ENCODE assay signal across 27 mouse cellular contexts in genomic region chr13:96677071-96677470, GRCm38 (mm10). TPM values are rescaled to one million over a fixed set of nuclear protein-coding genes. Genes with fewer than 3 reads are reported as not detected.
DNase-seq lines count a peak whose midpoint lies in the region; ATAC-seq lines count a peak whose summit lies in the region.
"Had no signal": no experiment of that assay in that cellular context is flagged by ENCODE, and none has a peak within 500 bp of the region (broad histone marks: within the 10 kb centered on the region; RNA-seq: fewer than 3 reads in every experiment).

No protein-coding gene starts in this region.

- DNase-seq in 416B (ENCODE audit: low read depth), result peak; percentile 77
- DNase-seq in CD4-positive, CD25-positive, alpha-beta regulatory T cell, adult 2 months (ENCODE audit: low read depth, low spot score), result peak; percentile 41
- no peak for DNase-seq in kidney, adult 9 months
- DNase-seq in layer of hippocampus, postnatal 36 days, result no peak
- DNase-seq: adrenal gland, postnatal 10 days; cerebellum, adult 11-12 months; cerebellum, adult 9-11 months; gastrocnemius, adult 2 months; kidney, adult 8-10 months; kidney, postnatal 10 days; lung, embryonic 14.5 days; lung, postnatal 14 days; midbrain, embryonic 14.5 days; right cerebral cortex, postnatal 4 days; thymus, postnatal 4 days had no signal

- H3K27ac ChIP-seq in forebrain, embryonic 13.5 days, result no peak overlapping the region
- H3K27ac ChIP-seq: embryonic facial prominence, embryonic 13.5 days; forebrain, embryonic 10.5 days; gastrocnemius, adult 2 months; heart, embryonic 15.5 days; limb, embryonic 10.5 days; limb, embryonic 15.5 days; liver, embryonic 15.5 days had no signal

- WGBS in forebrain, embryonic 13.5 days, result 91% methylated on average over 1 of the region's 1 CpGs

- H3K4me2 ChIP-seq in forebrain, embryonic 13.5 days, result no peak overlapping the region
- H3K4me2 ChIP-seq: embryonic facial prominence, embryonic 13.5 days; heart, embryonic 15.5 days; limb, embryonic 15.5 days; liver, embryonic 15.5 days; lung, embryonic 14.5 days had no signal

- ATAC-seq in granulocyte monocyte progenitor cell, adult 5-6 weeks (replicated peaks; ENCODE audit: poor library complexity, severe bottlenecking), result peak; percentile 58
- peak; percentile 60; the same call in 1 of the 2 replicates for ATAC-seq in monocyte, adult 5-6 weeks (replicated peaks; ENCODE audit: insufficient number of reproducible peaks, low FRiP score, low TSS enrichment, poor library complexity, severe bottlenecking)
- no peak for ATAC-seq in forebrain, embryonic 13.5 days
- ATAC-seq: forebrain, embryonic 16.5 days; hindbrain, embryonic 16.5 days; intestine, embryonic 16.5 days had no signal

- H3K27me3 ChIP-seq in forebrain, embryonic 13.5 days, result no peaks in the 10 kb centered on the region
- H3K27me3 ChIP-seq: embryonic facial prominence, embryonic 13.5 days; heart, embryonic 15.5 days; limb, embryonic 15.5 days; liver, embryonic 15.5 days had no signal

- H3K36me3 ChIP-seq in forebrain, embryonic 13.5 days (ENCODE audit: poor library complexity, severe bottlenecking), result no peaks in the 10 kb centered on the region
- H3K36me3 ChIP-seq: embryonic facial prominence, embryonic 13.5 days; forebrain, embryonic 10.5 days; heart, embryonic 15.5 days; limb, embryonic 10.5 days; limb, embryonic 15.5 days; liver, embryonic 15.5 days had no signal

- H3K9ac ChIP-seq in forebrain, embryonic 13.5 days, result no peak overlapping the region
- H3K9ac ChIP-seq: embryonic facial prominence, embryonic 13.5 days; heart, embryonic 15.5 days; limb, embryonic 15.5 days; liver, embryonic 15.5 days; lung, embryonic 14.5 days had no signal

- H3K4me3 ChIP-seq in forebrain, embryonic 13.5 days, result no peak overlapping the region
- H3K4me3 ChIP-seq: embryonic facial prominence, embryonic 13.5 days; forebrain, embryonic 10.5 days; gastrocnemius, adult 2 months; heart, embryonic 15.5 days; limb, embryonic 10.5 days; limb, embryonic 15.5 days; liver, embryonic 15.5 days had no signal

- H3K4me1 ChIP-seq in forebrain, embryonic 13.5 days, result no peaks in the 10 kb centered on the region
- H3K4me1 ChIP-seq: embryonic facial prominence, embryonic 13.5 days; forebrain, embryonic 10.5 days; heart, embryonic 15.5 days; limb, embryonic 10.5 days; limb, embryonic 15.5 days had no signal

- H3K9me3 ChIP-seq in forebrain, embryonic 13.5 days (replicated peaks), result no peaks in the 10 kb centered on the region
- H3K9me3 ChIP-seq: embryonic facial prominence, embryonic 13.5 days; forebrain, embryonic 10.5 days; heart, embryonic 15.5 days; limb, embryonic 10.5 days; limb, embryonic 15.5 days; liver, embryonic 15.5 days had no signal

RNA-seq across cellular contexts. Expression of gene Hmgcr, which starts 6.3 kb away (rescaled TPM):
- total RNA-seq in granulocyte monocyte progenitor cell, adult 5-6 weeks (2014; fragmentation: Nextera tagmentation), result 50.1 and 53.2 TPM in 2 replicates
- total RNA-seq in granulocyte monocyte progenitor cell, adult 5-6 weeks (2017), result 36.8 and 43.4 TPM in 2 replicates
- total RNA-seq in monocyte, adult 5-6 weeks (2017), result 49.8 to 81.5 TPM (median 53.9 TPM) in 3 replicates
- polyA plus RNA-seq in forebrain, embryonic 13.5 days (2015; fragmentation: Nextera tagmentation; extraction: Ambion mirVana), result 143 and 168 TPM in 2 replicates
- total RNA-seq in layer of hippocampus, postnatal 36 days (2021), result 100 to 1,000 TPM; 105 to 120 TPM

Comparison
In these comparisons a context has a peak if more than half of its experiments do, and no peak if none do; other contexts are left out.
1. DNase-seq: peak in 416B (single experiment) and CD4-positive, CD25-positive, alpha-beta regulatory T cell, adult 2 months (single experiment); none in kidney, adult 9 months (single experiment) and layer of hippocampus, postnatal 36 days (0 of 2).